Mouse (Mus musculus) limb, embryonic 14.5 days (tissue): ENCODE results near the gene Hist2h2aa2. TPM values are rescaled to one million over a fixed set of nuclear protein-coding genes. Genes with fewer than 3 reads are reported as not detected.
A peak's percentile ranks its signal among the peaks of the same experiment; 100 is the strongest.
"Not testable (repeated sequence)": the region's sequence is repeated elsewhere in the genome, so short reads cannot be mapped to it uniquely, and the experiment has no call there.

Source experiments
- ATAC-seq: fragments of 200-750 bp; cut with Nextera tagmentation; 2 replicates; pipeline ENCODE4 v1.8.0; 2017; ENCODE audit warnings: low read depth, moderate number of reproducible peaks, moderate TSS enrichment; ENCODE audit not compliant: low FRiP score
- DNase-seq: peaks from one replicate; pipeline ENCODE4 v3.0.0-alpha.2; 2015; ENCODE audit warnings: low spot score
- H3K27ac ChIP-seq: fragments of 300-500 bp; sonication (generic); replicated peaks from 2 replicates; pipeline ENCODE4 v1.5.1; 2014; ENCODE audit warnings: low read depth, mild to moderate bottlenecking, low read length, moderate library complexity, mixed read lengths
- H3K27me3 ChIP-seq: fragments of 300-500 bp; sonication (generic); 2 replicates; pipeline ENCODE4 v1.6.1; 2014; ENCODE audit warnings: low read length, mixed read lengths; ENCODE audit not compliant: control insufficient read depth, insufficient read depth
- H3K36me3 ChIP-seq: fragments of 300-500 bp; sonication (generic); 2 replicates; pipeline ENCODE4 v1.6.1; 2014; ENCODE audit warnings: mild to moderate bottlenecking, low read length, moderate library complexity, mixed read lengths; ENCODE audit not compliant: control insufficient read depth, insufficient read depth
- H3K4me1 ChIP-seq: fragments of 300-500 bp; sonication (generic); 2 replicates; pipeline ENCODE4 v1.6.1; 2014; ENCODE audit warnings: antibody characterized with exemption, low read length, mixed read lengths; ENCODE audit not compliant: control insufficient read depth, insufficient read depth
- H3K4me2 ChIP-seq: fragments of 300-500 bp; sonication (generic); replicated peaks from 2 replicates; pipeline ENCODE4 v1.6.1; 2014; ENCODE audit warnings: low read depth, mild to moderate bottlenecking, low read length, moderate library complexity; ENCODE audit not compliant: severe bottlenecking
- H3K4me3 ChIP-seq: fragments of 300-500 bp; sonication (generic); replicated peaks from 2 replicates; pipeline ENCODE4 v1.5.1; 2014; ENCODE audit warnings: low read length
- H3K9ac ChIP-seq: fragments of 300-500 bp; sonication (generic); 2 replicates; pipeline ENCODE4 v1.6.1; 2014; ENCODE audit warnings: mild to moderate bottlenecking, low read depth, low read length, moderate library complexity; ENCODE audit not compliant: severe bottlenecking
- H3K9me3 ChIP-seq: fragments of 300-500 bp; sonication (generic); 2 replicates; pipeline ENCODE4 v1.6.1; 2016; ENCODE audit warnings: low read length; ENCODE audit not compliant: control insufficient read depth
- POLR2A ChIP-seq: fragments of 200-500 bp; IDR thresholded peaks from 2 replicates; pipeline ENCODE4 v1.8.0; 2012; ENCODE audit warnings: inconsistent platforms, mild to moderate bottlenecking, moderate library complexity, borderline replicate concordance; ENCODE audit not compliant: insufficient read depth, insufficient read length; ENCODE audit errors: extremely low read depth
- WGBS: fragments of 180-500 bp; shearing (Covaris S2); extraction: QIAGEN DNeasy Blood & Tissue Kit; methylation state at CpG from one replicate; pipeline ENCODE4 v1.1.7; 2014; 5-methylcytosine and 5-hydroxymethylcytosine counted together
- polyA plus RNA-seq, 2 experiments: library from polyadenylated mRNA; depleted of rRNA in 1 of 2; stranded (reverse) in 1 of 2; unstranded in 1 of 2; fragments of >200 nt; fragmentation: Nextera tagmentation in 1 of 2; extraction: Ambion mirVana in 1 of 2; gene quantifications; 2 replicates each; pipeline versions ENCODE4 v1.2.1 to v1.2.3; 2012 to 2014

The Hist2h2aa2 gene
- polyA plus RNA-seq, 2 experiments: 9.7 to 30.9 TPM

- peak overlapping the region; percentile 98 for H3K27ac ChIP-seq
- peak overlapping the region; percentile 49 for H3K9ac ChIP-seq
- H3K4me3 ChIP-seq: peak overlapping the region; percentile 62
- TF ChIP-seq POLR2A: no peak
- ATAC-seq (no peak), DNase-seq (no peak)
- peak overlapping the region; percentile 83 for H3K4me2 ChIP-seq
- no peaks in the 10 kb centered on the region for H3K9me3 ChIP-seq
- peaks cover 15% of the 10 kb centered on the region for H3K4me1 ChIP-seq
- 19% methylated on average over 9 of the region's 9 CpGs for WGBS
- H3K36me3 ChIP-seq: no peaks in the 10 kb centered on the region
- H3K27me3 ChIP-seq: no peaks in the 10 kb centered on the region
Measured at GRCm38 (mm10) chr3:96221640-96222038, 18.4 kb downstream of the Hist2h2aa2 start.

- Histone ChIP-seq H3K36me3 (no peaks in the 10 kb centered on the region), H3K27ac (peak within 1 kb of the TSS; percentile 98), H3K27me3 (no peaks in the 10 kb centered on the region), H3K4me1 (peaks cover 15% of the 10 kb centered on the region), H3K4me3 (peak within 1 kb of the TSS; percentile 62), H3K9me3 (no peaks in the 10 kb centered on the region), H3K4me2 (peak within 1 kb of the TSS; percentile 83), H3K9ac (peak within 1 kb of the TSS; percentile 84)
- 1% methylated on average over 41 of the region's 43 CpGs for WGBS
- peak; percentile 93; the same call in 1 of the 2 replicates for TF ChIP-seq POLR2A
- ATAC-seq (peak; percentile 82), DNase-seq (peak; percentile 95)
Measured at GRCm38 (mm10) chr3:96220765-96221639, 19.1 kb downstream of the Hist2h2aa2 start, which contains the start of the genes Hist2h2ac and Hist2h2be. Gene Hist2h2ac, minus strand, starts transcription at chr3:96220880. Gene Hist2h2be, plus strand, starts transcription at chr3:96221119.

GRCm38 (mm10) chr3:96220131-96220764 is 19.8 kb downstream of the Hist2h2aa2 start:
- not testable (repeated sequence) for H3K9me3 ChIP-seq, H3K27me3 ChIP-seq, H3K36me3 ChIP-seq
- peaks cover 15% of the 10 kb centered on the region for H3K4me1 ChIP-seq
- H3K27ac ChIP-seq: peak overlapping the region; percentile 98
- H3K9ac ChIP-seq: peak overlapping the region; percentile 84
- H3K4me3 ChIP-seq: peak overlapping the region; percentile 62
- DNase-seq (peak; percentile 14), ATAC-seq (peak; percentile 5; the same call in 1 of the 2 replicates)
- TF ChIP-seq POLR2A: peak; percentile 4; the same call in 1 of the 2 replicates
- peak overlapping the region; percentile 83 for H3K4me2 ChIP-seq
- 1% methylated on average over 24 of the region's 47 CpGs for WGBS

GRCm38 (mm10) chr3:96219661-96220130 is 20.4 kb downstream of the Hist2h2aa2 start, which contains the start of the genes Bola1 and Hist2h2ab:
Gene Bola1, minus strand, starts transcription at chr3:96219709.
Gene Hist2h2ab, plus strand, starts transcription at chr3:96219865.
- WGBS: 5% methylated on average over 36 of the region's 37 CpGs

GRCm38 (mm10) chr3:96219191-96219641 is 20.9 kb downstream of the Hist2h2aa2 start:
- H3K27ac ChIP-seq: peak overlapping the region; percentile 98
- ATAC-seq (peak; percentile 12; the same call in 1 of the 2 replicates), DNase-seq (peak; percentile 34)
- H3K36me3 ChIP-seq: no peaks in the 10 kb centered on the region
- H3K9ac ChIP-seq: peak overlapping the region; percentile 67
- no peaks in the 10 kb centered on the region for H3K9me3 ChIP-seq
- H3K4me1 ChIP-seq: peaks cover 15% of the 10 kb centered on the region
- no peaks in the 10 kb centered on the region for H3K27me3 ChIP-seq
- under 1% methylated on average over 12 of the region's 12 CpGs for WGBS
- TF ChIP-seq POLR2A: peak; percentile 28; the same call in 1 of the 2 replicates
- H3K4me2 ChIP-seq: peak overlapping the region; percentile 83
- H3K4me3 ChIP-seq: peak overlapping the region; percentile 62

More at GRCm38 (mm10) chr3:96219661-96220130, 20.4 kb downstream of the Hist2h2aa2 start, which contains the start of the genes Bola1 and Hist2h2ab:
- Histone ChIP-seq H3K9ac (peak within 1 kb of the TSS; percentile 84), H3K27me3 (no peaks in the 10 kb centered on the region), H3K4me1 (peaks cover 15% of the 10 kb centered on the region), H3K27ac (peak within 1 kb of the TSS; percentile 98), H3K4me3 (peak within 1 kb of the TSS; percentile 62), H3K4me2 (peak within 1 kb of the TSS; percentile 83), H3K9me3 (no peaks in the 10 kb centered on the region), H3K36me3 (no peaks in the 10 kb centered on the region)
- DNase-seq: peak; percentile 92
- peak; percentile 88 for ATAC-seq
- peak; percentile 88; the same call in 1 of the 2 replicates for TF ChIP-seq POLR2A
